Mouse (Mus musculus) neural tube, embryonic 12.5 days (tissue): ENCODE results near the gene Cckar. TPM values are rescaled to one million over a fixed set of nuclear protein-coding genes. Genes with fewer than 3 reads are reported as not detected.
A peak's percentile ranks its signal among the peaks of the same experiment; 100 is the strongest.

ENCODE experiments used
- ATAC-seq: fragments of 200-750 bp; cut with Nextera tagmentation; 2 replicates; pipeline ENCODE4 v1.8.0; 2017; ENCODE audit warnings: low read depth, mild to moderate bottlenecking, moderate TSS enrichment, moderate library complexity; ENCODE audit not compliant: low FRiP score
- H3K27ac ChIP-seq: fragments of 300-500 bp; sonication (generic); 2 replicates; pipeline ENCODE4 v1.5.1; 2016
- H3K27me3 ChIP-seq: fragments of 300-500 bp; sonication (generic); replicated peaks from 2 replicates; pipeline ENCODE4 v1.6.1; 2016; ENCODE audit warnings: mild to moderate bottlenecking
- H3K36me3 ChIP-seq: fragments of 300-500 bp; sonication (generic); 2 replicates; pipeline ENCODE4 v1.6.1; 2016; ENCODE audit warnings: mild to moderate bottlenecking
- H3K4me1 ChIP-seq: fragments of 300-500 bp; sonication (generic); 2 replicates; pipeline ENCODE4 v1.6.1; 2016
- H3K4me2 ChIP-seq: fragments of 300-500 bp; sonication (generic); replicated peaks from 2 replicates; pipeline ENCODE4 v1.6.1; 2016; ENCODE audit warnings: mild to moderate bottlenecking
- H3K4me3 ChIP-seq: fragments of 300-500 bp; sonication (generic); 2 replicates; pipeline ENCODE4 v1.5.1; 2016
- H3K9ac ChIP-seq: fragments of 300-500 bp; sonication (generic); 2 replicates; pipeline ENCODE4 v1.6.1; 2016; ENCODE audit warnings: mild to moderate bottlenecking
- H3K9me3 ChIP-seq: fragments of 300-500 bp; sonication (generic); 2 replicates; pipeline ENCODE4 v1.6.1; 2016; ENCODE audit warnings: mild to moderate bottlenecking
- WGBS: fragments of 180-500 bp; shearing (Covaris S2); methylation state at CpG from one replicate; pipeline ENCODE4 v1.1.7; 2016; 5-methylcytosine and 5-hydroxymethylcytosine counted together
- polyA plus RNA-seq: library from polyadenylated mRNA; unstranded; fragments of >200 nt; fragmentation: Nextera tagmentation; extraction: Ambion mirVana; gene quantifications from 2 replicates; pipeline ENCODE4 v1.2.1, GENCODE M21; 2016

Cckar gene
- polyA plus RNA-seq, 1 experiment from 2014 or later: 2.2 TPM

GRCm38 (mm10) chr5:53671507-53671906 is 36.0 kb downstream of the Cckar start:
- Histone ChIP-seq H3K4me3 (no peak overlapping the region), H3K9ac (no peak overlapping the region), H3K4me1 (no peaks in the 10 kb centered on the region), H3K4me2 (no peak overlapping the region), H3K9me3 (no peaks in the 10 kb centered on the region), H3K27ac (no peak overlapping the region), H3K27me3 (no peaks in the 10 kb centered on the region), H3K36me3 (no peaks in the 10 kb centered on the region)
- no peak for ATAC-seq
- WGBS: 37% methylated on average over 4 of the region's 4 CpGs

- H3K4me3 ChIP-seq: no peak overlapping the region
- H3K27ac ChIP-seq: no peak overlapping the region
- no peaks in the 10 kb centered on the region for H3K9me3 ChIP-seq
- ATAC-seq: no peak
- no peaks in the 10 kb centered on the region for H3K27me3 ChIP-seq
- H3K36me3 ChIP-seq: no peaks in the 10 kb centered on the region
- 90% methylated on average over 10 of the region's 10 CpGs for WGBS
- no peak overlapping the region for H3K4me2 ChIP-seq
- no peaks in the 10 kb centered on the region for H3K4me1 ChIP-seq
- H3K9ac ChIP-seq: no peak overlapping the region
These were observed 37.1 kb downstream of the Cckar start for GRCm38 (mm10) chr5:53670321-53670938.

GRCm38 (mm10) chr5:53668021-53668420 is 39.5 kb downstream of the Cckar start:
- Histone ChIP-seq H3K4me1 (no peaks in the 10 kb centered on the region), H3K27ac (no peak overlapping the region), H3K27me3 (no peaks in the 10 kb centered on the region), H3K9me3 (no peaks in the 10 kb centered on the region), H3K4me3 (no peak overlapping the region), H3K9ac (no peak overlapping the region), H3K4me2 (no peak overlapping the region), H3K36me3 (no peaks in the 10 kb centered on the region)
- no peak for ATAC-seq
- 94% methylated on average over 5 of the region's 5 CpGs for WGBS

GRCm38 (mm10) chr5:53663665-53664064 is 43.8 kb downstream of the Cckar start:
- H3K4me3 ChIP-seq: no peak overlapping the region
- H3K9ac ChIP-seq: no peak overlapping the region
- H3K36me3 ChIP-seq: no peaks in the 10 kb centered on the region
- H3K4me1 ChIP-seq: no peaks in the 10 kb centered on the region
- no peaks in the 10 kb centered on the region for H3K9me3 ChIP-seq
- ATAC-seq: no peak
- H3K27me3 ChIP-seq: no peaks in the 10 kb centered on the region
- no peak overlapping the region for H3K4me2 ChIP-seq
- H3K27ac ChIP-seq: no peak overlapping the region

- H3K27me3 ChIP-seq: no peaks in the 10 kb centered on the region
- no peak overlapping the region for H3K27ac ChIP-seq
- H3K4me3 ChIP-seq: no peak overlapping the region
- H3K9ac ChIP-seq: no peak overlapping the region
- H3K9me3 ChIP-seq: no peaks in the 10 kb centered on the region
- H3K4me2 ChIP-seq: no peak overlapping the region
- no peaks in the 10 kb centered on the region for H3K4me1 ChIP-seq
- ATAC-seq: no peak
- H3K36me3 ChIP-seq: no peaks in the 10 kb centered on the region
- WGBS: 71% methylated on average over 1 of the region's 1 CpGs
These were observed 45.1 kb downstream of the Cckar start for GRCm38 (mm10) chr5:53662413-53662812.

GRCm38 (mm10) chr5:53661508-53661907 is 46.0 kb downstream of the Cckar start:
- Histone ChIP-seq H3K27ac (no peak overlapping the region), H3K9me3 (no peaks in the 10 kb centered on the region), H3K27me3 (no peaks in the 10 kb centered on the region), H3K4me3 (no peak overlapping the region), H3K4me1 (no peaks in the 10 kb centered on the region), H3K36me3 (peaks cover under 1% of the 10 kb centered on the region; the same call in 1 of the 2 replicates), H3K9ac (no peak overlapping the region), H3K4me2 (no peak overlapping the region)
- ATAC-seq: no peak
- 91% methylated on average over 2 of the region's 2 CpGs for WGBS

GRCm38 (mm10) chr5:53657925-53658324 is 49.6 kb downstream of the Cckar start:
- no peak overlapping the region for H3K27ac ChIP-seq
- no peak overlapping the region for H3K4me2 ChIP-seq
- H3K27me3 ChIP-seq: no peaks in the 10 kb centered on the region
- WGBS: 87% methylated on average over 6 of the region's 6 CpGs
- H3K9me3 ChIP-seq: no peaks in the 10 kb centered on the region
- ATAC-seq: peak; percentile 41; the same call in 1 of the 2 replicates
- H3K9ac ChIP-seq: no peak overlapping the region
- H3K4me3 ChIP-seq: no peak overlapping the region
- H3K36me3 ChIP-seq: peaks cover 7% of the 10 kb centered on the region
- no peaks in the 10 kb centered on the region for H3K4me1 ChIP-seq

GRCm38 (mm10) chr5:53656596-53656995 is 50.9 kb downstream of the Cckar start:
- Histone ChIP-seq H3K4me3 (no peak overlapping the region), H3K9ac (no peak overlapping the region), H3K9me3 (no peaks in the 10 kb centered on the region), H3K4me2 (no peak overlapping the region), H3K27ac (no peak overlapping the region), H3K27me3 (no peaks in the 10 kb centered on the region), H3K4me1 (no peaks in the 10 kb centered on the region), H3K36me3 (peaks cover 18% of the 10 kb centered on the region)
- ATAC-seq: no peak
- WGBS: 60% methylated on average over 1 of the region's 1 CpGs

Other genes starting within 250 kb of the Cckar start
- gene Rbpj, start 241.6 kb downstream of the Cckar start, polyA plus RNA-seq: 52.8 and 62.8 TPM in 2 replicates
- gene Tbc1d19, start 101.9 kb upstream of the Cckar start, polyA plus RNA-seq: 68.8 and 76.8 TPM in 2 replicates